Mouse (Mus musculus) ES-E14 (cell line): ENCODE measurements around the gene Mdc1.

Source experiments
- CHD2 ChIP-seq: IDR thresholded peaks from 2 replicates; pipeline ENCODE4 v1.6.1; 2014; ENCODE audit warnings: mild to moderate bottlenecking, low read depth, low read length, inconsistent platforms
- ZC3H11A ChIP-seq: IDR thresholded peaks from 2 replicates; pipeline ENCODE4 v1.6.1; 2012; ENCODE audit warnings: low read depth, mild to moderate bottlenecking, inconsistent platforms, low read length, borderline replicate concordance

- no peak for TF ChIP-seq ZC3H11A
- TF ChIP-seq CHD2 = no peak
Observed at GRCm38 (mm10) chr17:35903992-35904355, 62.7 kb downstream of the Mdc1 start.
